Mouse (Mus musculus) adrenal gland (tissue): Measurements from ENCODE around the gene Myh3.
"Not testable (repeated sequence)": the region's sequence is repeated elsewhere in the genome, so short reads cannot be mapped to it uniquely, and the experiment has no call there.

ENCODE experiments used
- intact Hi-C: fragments of 180-260 bp; cut with DNase I; formaldehyde crosslinking; loops from one replicate; pipeline ENCODE4 v1.15.1; 2025

The Myh3 gene

GRCm38 (mm10) chr11:67076781-67077180 is 1.3 kb upstream of the Myh3 start:
- intact Hi-C loops = no loop called here

- intact Hi-C loops = no loop called here
These were observed 665 bp upstream of the Myh3 start for GRCm38 (mm10) chr11:67077435-67077834.

- intact Hi-C loops = no loop called here
These were observed 788 bp downstream of the Myh3 start for GRCm38 (mm10) chr11:67078888-67079287.

GRCm38 (mm10) chr11:67079740-67080139 is 1.6 kb downstream of the Myh3 start:
- intact Hi-C loops = loop anchor here (5.0 kb wide), 1 partner anchor 167 kb away; the partner anchor contains the start of gene Pirt

DNA sequence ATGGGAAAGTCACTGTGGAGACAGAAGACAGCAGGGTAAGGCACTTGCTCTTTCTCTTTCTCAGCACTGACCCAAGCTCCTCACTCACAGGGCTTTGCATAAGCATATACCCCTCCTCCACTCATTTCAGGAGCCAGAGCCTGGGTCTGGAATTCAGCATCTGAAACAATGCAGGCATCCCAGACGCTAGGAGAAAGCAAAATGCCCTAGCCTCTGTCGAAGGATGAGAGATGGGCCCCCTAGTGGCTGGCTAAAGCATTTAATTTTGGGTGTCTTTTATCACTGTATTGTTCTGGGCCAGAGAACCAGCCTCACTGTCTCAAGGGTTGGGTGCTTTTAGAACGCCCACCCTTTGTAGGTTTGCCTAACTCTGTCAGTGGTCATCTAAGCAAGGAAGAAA is 2.1 kb downstream of the Myh3 start:
- intact Hi-C loops = loop anchor here (5.0 kb wide), 1 partner anchor 168 kb away; the partner anchor contains the start of gene Pirt

- intact Hi-C loops = loop anchor here (5.0 kb wide), 1 partner anchor 169 kb away; the partner anchor contains the start of gene Pirt
These were observed 3.1 kb downstream of the Myh3 start for GRCm38 (mm10) chr11:67081125-67081649.

DNA sequence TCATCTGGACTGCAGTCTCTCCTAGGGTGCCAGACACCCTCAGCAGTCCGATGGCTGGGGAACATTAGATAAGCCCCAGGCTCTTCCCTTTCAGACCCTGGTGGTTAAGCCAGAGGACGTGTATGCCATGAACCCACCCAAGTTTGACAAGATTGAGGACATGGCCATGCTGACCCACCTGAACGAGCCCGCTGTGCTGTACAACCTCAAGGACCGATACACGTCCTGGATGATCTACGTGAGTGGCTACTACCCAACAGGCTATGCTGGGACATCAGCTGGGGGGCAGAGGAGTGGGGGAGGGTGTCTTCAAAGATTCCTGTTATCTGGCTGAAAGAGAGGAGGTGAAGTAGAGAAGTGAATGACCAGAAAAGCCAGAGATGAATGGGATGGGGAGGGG is 4.1 kb downstream of the Myh3 start:
- intact Hi-C loops = loop anchor here (5.0 kb wide), 1 partner anchor 170 kb away; the partner anchor contains the start of gene Pirt

DNA sequence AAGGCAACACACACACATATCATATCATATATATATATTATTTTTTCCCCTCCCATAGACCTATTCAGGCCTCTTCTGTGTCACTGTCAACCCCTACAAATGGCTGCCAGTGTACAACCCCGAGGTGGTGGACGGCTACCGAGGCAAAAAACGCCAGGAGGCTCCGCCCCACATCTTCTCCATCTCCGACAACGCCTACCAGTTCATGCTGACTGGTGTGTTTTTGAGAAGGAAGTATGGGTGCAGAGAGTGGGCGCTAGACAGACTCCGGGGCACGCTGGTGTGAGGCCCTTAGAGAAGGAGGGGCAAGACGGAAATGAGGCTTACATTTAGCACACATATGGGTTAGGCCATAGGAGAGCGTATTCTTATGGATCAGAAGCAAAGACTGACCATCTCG is 4.7 kb downstream of the Myh3 start:
- intact Hi-C loops = loop anchor here (5.0 kb wide), 1 partner anchor 170 kb away; the partner anchor contains the start of gene Pirt

GRCm38 (mm10) chr11:67083239-67083638 is 5.1 kb downstream of the Myh3 start:
- intact Hi-C loops = loop anchor here (5.0 kb wide), 1 partner anchor 171 kb away; the partner anchor contains the start of gene Pirt

DNA sequence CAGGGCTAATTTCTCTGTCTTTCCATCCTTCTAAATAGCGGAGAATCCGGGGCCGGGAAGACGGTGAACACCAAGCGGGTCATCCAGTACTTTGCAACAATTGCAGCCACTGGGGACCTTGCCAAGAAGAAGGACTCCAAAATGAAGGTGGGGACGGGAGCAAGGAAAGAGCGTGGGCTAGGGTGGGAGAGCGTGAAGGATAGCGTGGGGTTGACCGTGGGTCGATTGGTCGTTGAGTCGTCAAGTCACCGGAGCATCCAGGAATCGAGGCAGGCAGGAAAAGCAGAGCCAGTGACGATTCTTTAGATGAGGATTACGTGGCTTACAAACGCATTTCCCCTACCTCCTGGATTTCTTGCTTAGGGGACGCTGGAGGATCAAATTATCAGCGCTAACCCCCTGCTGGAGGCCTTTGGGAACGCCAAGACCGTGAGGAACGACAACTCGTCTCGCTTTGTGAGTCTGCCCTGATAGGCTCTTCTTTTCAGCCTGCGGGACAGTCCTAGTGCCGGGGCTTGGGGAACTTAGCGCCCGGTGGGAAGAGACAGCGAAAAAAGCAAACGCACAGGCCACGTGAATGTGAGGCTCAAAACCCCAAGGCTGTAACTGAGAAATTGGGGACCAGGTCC is 5.7 kb downstream of the Myh3 start:
- intact Hi-C loops = loop anchor here (2.0 to 5.0 kb wide), 2 partner anchors 61 to 172 kb away; partner anchors contain the start of gene Pirt

- intact Hi-C loops = loop anchor here (2.0 kb wide), 1 partner anchor 63 kb away; no protein-coding TSS in a partner anchor
These were observed 7.4 kb downstream of the Myh3 start for GRCm38 (mm10) chr11:67085489-67085888.

DNA sequence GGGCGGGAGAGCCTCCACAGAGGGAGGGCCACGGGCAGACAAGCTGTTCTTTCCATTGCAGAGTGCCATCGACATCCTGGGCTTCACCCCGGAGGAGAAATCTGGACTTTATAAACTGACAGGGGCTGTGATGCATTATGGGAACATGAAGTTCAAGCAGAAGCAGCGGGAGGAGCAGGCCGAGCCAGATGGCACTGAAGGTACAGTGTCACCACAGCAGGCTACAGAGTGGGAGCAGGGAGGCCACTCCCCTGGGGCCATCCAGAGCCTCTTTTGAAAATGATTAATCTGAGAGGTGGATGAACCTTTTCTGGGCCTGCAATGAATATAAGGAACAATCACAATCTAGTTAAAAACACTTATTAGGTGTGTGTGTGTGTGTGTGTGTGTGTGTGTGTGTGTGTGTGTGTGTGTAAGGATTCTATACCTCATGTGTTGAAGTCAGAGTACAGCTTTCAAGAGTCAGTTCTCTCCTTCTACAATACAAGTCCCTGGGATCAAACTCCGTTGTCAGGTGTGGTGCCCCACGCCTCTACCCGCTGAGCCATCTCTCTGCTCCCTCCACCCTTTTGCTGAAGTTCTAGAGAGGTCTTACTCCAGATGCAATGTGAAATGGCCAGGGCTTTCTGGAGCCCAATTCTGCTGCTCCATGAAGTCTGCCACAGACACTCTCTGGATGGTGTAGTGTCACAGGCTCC is 8.5 kb downstream of the Myh3 start:
- intact Hi-C loops = no loop called here

GRCm38 (mm10) chr11:67087225-67087624 is 9.1 kb downstream of the Myh3 start:
- intact Hi-C loops = no loop called here

- intact Hi-C loops = not testable (repeated sequence)
These were observed 14.3 kb downstream of the Myh3 start for GRCm38 (mm10) chr11:67092354-67092753.

- intact Hi-C loops = no loop called here
These were observed 15.1 kb downstream of the Myh3 start for GRCm38 (mm10) chr11:67093201-67093600.

GRCm38 (mm10) chr11:67093652-67094051 is 15.6 kb downstream of the Myh3 start:
- intact Hi-C loops = no loop called here

DNA sequence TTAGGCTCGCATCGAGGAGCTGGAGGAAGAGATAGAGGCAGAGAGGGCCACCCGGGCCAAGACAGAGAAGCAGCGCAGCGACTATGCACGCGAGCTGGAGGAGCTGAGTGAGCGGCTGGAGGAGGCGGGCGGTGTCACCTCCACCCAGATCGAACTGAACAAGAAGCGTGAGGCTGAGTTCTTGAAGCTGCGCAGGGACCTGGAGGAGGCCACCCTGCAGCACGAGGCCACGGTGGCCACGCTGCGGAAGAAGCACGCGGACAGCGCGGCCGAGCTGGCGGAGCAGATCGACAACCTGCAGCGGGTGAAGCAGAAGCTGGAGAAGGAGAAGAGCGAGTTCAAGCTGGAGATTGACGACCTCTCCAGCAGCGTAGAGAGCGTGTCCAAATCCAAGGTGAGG is 16.4 kb downstream of the Myh3 start:
- intact Hi-C loops = no loop called here

- intact Hi-C loops = no loop called here
These were observed 19.6 kb downstream of the Myh3 start for GRCm38 (mm10) chr11:67097709-67098108.

- intact Hi-C loops = no loop called here
These were observed 20.3 kb downstream of the Myh3 start for GRCm38 (mm10) chr11:67098427-67098826.

DNA sequence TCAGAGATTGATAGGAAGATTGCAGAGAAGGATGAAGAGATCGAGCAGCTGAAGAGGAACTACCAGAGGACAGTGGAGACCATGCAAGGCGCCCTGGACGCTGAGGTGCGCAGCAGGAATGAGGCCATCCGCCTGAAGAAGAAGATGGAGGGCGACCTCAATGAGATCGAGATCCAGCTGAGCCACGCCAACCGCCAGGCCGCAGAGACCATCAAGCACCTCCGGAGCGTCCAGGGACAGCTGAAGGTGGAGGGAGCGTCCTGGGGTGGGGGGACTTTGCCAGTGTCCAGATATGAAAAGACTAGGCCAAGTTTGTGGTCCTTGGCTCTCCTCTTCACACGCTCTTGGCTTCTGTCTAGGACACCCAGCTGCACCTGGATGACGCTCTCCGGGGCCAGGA is 21.1 kb downstream of the Myh3 start:
- intact Hi-C loops = no loop called here

GRCm38 (mm10) chr11:67100169-67100568 is 22.1 kb downstream of the Myh3 start:
- intact Hi-C loops = loop anchor here (5.0 kb wide), 1 partner anchor 73 kb away; the partner anchor contains the start of gene Tmem220

GRCm38 (mm10) chr11:67101713-67102112 is 23.6 kb downstream of the Myh3 start:
- intact Hi-C loops = loop anchor here (5.0 kb wide), 1 partner anchor 74 kb away; the partner anchor contains the start of gene Tmem220
